Mouse (Mus musculus): Measurements from ENCODE around the gene Fam167b.

The Fam167b gene

DNA sequence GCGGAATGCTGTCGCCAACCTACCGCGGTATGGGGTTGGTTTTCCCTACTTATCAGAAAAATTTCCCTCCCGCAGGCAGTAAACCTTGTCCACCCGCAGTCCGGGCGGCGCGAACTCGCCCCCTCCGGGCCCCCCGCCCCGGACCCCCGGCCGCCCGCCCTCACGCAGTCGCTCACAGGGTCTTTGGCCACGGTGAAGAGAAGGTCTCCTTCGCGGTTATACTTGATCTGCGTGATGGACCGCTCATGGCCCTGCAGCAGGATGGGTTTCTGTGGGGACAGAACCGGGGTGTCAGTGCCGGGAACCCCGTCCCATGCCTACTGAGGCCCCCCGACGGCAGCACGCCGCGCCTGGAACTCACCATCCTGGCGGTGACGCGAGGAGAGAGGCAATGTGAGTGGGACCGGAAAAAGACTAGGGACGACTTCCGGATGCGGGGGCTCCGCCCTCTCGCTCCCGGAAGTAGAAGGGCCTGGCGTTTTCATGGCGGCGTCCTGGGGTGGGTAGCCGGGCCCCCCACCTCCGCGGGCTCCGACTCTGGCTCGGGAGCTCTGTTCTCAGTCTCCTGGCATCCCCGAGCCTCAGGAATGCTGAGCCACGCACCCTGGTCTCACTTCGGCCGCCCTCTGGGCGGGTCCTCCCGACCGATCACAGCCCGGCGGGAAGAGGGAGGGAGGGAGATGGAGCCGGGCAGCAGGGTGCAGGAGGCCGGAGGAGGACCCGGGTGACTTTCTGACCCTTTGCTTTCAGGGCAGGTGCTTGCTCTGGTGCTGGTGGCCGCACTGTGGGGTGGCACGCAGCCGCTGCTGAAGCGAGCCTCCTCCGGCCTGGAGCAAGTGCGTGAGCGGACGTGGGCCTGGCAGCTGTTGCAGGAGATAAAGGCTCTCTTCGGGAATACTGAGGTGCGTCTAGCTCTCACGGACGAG lies 22.1 kb upstream of the Fam167b start, which contains the start of the genes Eif3i and Tmem234:
TSS of gene Eif3i (minus strand) at position 416 of the 926 bp plus-strand sequence.
TSS of gene Tmem234 (plus strand) at position 436 of the 926 bp plus-strand sequence.
- peak; percentile 83 for DNase-seq

GRCm38 (mm10) chr4:129588865-129589264 lies 10.5 kb upstream of the Fam167b start:
- no peak for DNase-seq

DNA sequence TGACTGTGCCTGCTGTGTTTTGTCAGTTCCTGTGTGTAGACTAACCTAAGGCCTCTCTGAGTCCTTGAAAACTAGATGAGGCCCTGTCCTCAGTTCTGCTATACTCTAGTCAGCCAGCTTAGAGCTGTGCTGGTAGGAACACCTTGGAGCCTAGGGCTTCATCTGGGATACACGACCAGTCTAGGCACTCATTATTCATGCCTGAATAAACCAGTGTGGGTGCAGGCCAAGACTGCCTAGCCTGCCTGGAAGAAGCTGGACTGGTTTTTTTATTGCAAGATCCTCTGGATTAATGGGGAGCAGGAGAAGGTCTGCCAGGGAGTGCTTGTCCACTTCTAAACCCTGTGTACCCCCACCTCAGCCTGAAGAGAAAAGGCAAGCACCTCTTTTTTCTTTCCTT lies 8.6 kb upstream of the Fam167b start:
- no peak for DNase-seq

- DNase-seq, result no peak
These were observed 7.4 kb upstream of the Fam167b start for GRCm38 (mm10) chr4:129585773-129586172.

DNA sequence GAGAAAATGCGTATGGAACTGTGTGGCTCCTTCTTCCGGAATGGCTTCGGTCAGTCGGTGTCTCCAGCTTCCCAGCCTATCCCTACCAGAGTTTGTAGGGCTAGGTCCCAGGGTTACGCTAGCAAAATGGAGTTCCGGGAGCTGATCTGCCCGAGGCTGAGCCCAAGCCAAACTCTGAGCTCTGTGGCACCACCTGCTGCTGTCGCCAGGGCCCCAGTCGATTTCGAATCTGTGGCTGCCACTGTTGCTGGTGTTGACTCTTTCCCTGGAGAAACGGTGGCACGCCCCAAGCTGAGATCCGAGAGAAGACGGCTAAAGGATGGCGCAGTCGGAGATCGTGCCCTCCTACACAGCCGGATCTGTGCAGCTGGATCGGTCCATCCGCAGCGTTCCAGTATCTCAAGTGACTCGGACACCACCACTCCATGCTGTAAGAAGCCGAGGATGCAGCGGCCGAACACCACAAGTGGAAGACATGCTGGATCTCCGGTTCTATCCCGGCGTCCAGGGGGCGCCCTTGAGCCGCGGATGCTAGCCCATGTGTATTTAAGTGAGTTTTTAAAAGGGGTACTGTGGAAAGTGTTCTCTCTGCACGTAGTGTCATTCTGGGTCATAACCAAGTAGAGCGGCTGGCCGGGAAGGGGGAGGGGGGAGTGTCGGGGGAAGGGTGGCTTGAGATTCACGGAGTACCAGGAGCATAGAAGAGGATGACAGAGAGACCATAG lies 6.7 kb upstream of the Fam167b start:
- DNase-seq, result peak; percentile 68

GRCm38 (mm10) chr4:129584370-129584769 lies 6.0 kb upstream of the Fam167b start:
- DNase-seq, result no peak

GRCm38 (mm10) chr4:129582251-129582650 lies 3.9 kb upstream of the Fam167b start:
- DNase-seq, result no peak

GRCm38 (mm10) chr4:129580347-129580746 lies 2.0 kb upstream of the Fam167b start:
- peak; percentile 72 for DNase-seq

GRCm38 (mm10) chr4:129577688-129578087 lies 661 bp downstream of the Fam167b start:
- DNase-seq, result no peak

DNA sequence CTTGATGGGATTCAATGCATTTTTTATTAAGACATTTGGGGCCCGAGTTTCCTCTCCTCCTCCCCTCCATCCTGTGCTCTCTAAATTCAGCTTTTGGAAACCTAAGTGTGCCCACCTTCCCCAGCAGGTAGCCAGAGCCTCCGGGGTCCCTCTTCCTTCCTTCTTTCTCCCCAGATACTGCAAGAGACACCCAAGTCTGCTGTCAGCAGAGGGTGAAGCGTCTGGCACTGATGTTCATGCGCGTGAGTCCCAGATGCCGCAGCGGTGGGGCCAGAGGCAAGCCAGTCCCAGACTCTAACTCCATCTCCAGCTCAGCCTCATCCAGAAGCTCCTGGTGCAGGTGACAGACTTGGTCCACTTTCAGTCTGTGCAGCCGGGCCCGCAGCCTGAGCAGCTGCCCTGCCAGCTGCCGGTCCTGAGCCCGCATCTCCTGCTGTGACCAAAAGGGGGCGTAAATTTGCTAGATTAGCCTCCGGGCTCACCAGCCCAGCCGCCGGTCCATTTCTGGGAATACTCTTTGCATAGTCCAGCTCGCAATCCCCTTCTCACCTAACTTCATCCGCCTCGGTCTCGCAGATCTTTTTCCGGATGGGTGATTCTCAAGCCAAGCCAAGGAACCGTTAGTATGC lies 1.4 kb downstream of the Fam167b start:
- no peak for DNase-seq

GRCm38 (mm10) chr4:129575171-129575844 lies 3.0 kb downstream of the Fam167b start:
- no peak for DNase-seq

GRCm38 (mm10) chr4:129573430-129573829 lies 4.9 kb downstream of the Fam167b start, which contains the start of gene Lck:
Gene Lck, minus strand, starts transcription at chr4:129573641.
- no peak for DNase-seq

- DNase-seq, result no peak
These were observed 5.3 kb downstream of the Fam167b start for GRCm38 (mm10) chr4:129573093-129573370.

DNA sequence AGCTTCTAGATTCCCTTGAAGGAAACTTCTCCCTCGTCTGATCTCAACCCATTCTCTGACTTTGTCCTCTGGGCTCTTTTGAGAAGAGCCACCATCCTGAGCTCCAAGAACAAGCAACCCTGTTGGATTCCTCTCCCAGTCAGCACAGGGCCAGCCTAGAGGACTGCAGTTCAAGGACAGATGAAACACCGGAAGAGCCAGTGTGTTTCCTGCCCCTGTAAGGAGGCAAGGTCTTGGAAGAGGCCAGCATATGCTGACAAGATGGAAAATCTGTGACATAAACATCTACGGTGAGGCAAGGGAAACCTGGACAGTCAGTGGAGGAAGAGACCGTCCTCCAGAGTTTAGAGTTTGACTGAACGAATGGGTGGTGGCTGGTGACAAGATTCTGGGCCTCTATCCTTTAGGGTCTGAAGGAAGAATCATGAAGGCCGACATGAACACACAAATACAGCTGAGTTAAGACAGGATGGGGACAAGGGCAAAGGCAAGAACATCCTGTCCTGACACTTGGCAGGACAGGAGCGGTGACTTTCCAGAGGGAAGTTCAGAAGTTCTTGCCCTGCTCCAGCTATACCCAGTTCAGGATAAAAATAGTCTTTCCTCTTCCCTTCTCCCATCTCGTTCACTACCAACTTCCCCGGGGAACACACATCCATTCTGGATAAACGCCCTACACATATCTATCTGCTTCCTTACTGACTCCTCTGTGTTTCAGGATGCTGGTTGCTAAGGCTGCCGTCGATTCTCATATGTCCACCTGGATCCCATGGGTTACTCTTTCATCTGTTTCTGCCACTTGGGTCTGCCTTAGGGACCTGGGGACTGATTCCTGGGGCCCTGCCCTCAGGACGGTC lies 5.9 kb downstream of the Fam167b start:
- DNase-seq, result no peak

GRCm38 (mm10) chr4:129571551-129572084 lies 6.7 kb downstream of the Fam167b start:
- DNase-seq, result no peak

DNA sequence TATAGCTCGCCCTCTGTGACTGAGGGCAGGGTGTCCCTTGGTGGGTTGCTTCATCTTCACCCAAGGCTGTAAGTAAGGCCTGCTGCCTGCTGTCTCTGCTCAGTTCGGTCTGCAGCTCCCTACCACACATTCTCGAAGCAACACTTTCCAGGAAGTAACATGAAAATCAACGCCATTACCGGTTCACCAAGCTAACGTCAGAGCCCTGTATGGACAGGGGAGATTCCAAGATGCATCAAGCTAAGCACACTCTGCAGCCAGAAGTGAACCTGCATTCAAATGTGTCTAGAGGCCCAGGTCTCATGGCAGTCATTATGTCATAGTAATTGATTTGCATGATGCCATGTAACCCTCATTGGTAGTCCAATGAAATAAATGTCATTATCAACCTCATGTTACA lies 8.3 kb downstream of the Fam167b start:
- no peak for DNase-seq

GRCm38 (mm10) chr4:129568366-129568765 lies 10.0 kb downstream of the Fam167b start:
- DNase-seq, result no peak

DNA sequence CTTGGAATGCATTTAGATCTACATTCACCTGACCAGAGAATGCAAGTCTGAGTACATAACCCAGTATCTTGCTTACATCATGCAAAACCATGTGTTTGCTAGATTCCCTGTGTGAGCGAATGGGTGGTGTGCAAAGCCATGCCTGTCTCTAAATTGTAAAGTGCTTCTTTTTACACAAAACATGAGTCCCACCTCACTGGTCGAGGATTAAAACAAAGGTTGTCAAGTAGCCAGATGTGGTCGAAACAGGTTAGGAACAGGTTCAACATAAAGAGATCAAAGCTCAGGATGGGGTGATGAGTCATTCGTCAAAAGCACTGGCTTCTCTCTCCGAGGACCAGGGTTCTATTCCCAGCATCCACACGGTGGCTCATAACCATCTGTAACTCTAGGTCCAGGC lies 13.2 kb downstream of the Fam167b start:
- no peak for DNase-seq

- DNase-seq, result no peak
These were observed 14.6 kb downstream of the Fam167b start for GRCm38 (mm10) chr4:129563718-129564117.

DNA sequence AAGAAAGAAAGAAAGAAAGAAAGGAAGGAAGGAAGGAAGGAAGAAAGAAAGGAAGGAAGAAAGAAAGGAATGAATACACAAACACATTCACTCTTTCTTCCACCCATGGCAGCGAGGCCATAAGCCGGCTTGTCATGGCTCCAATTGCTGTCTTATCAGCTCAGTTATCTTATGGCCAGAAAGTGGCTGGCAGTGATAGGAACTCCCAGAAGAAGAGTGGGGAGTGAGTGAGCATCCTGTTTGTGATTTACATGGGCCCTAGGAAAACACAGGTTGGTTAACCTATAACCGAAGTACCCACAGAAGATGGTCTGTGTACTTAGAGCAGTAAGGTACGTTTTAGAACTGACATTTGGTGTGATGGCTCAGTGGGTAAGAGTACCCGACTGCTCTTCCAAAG lies 17.2 kb downstream of the Fam167b start:
- no peak for DNase-seq

DNA sequence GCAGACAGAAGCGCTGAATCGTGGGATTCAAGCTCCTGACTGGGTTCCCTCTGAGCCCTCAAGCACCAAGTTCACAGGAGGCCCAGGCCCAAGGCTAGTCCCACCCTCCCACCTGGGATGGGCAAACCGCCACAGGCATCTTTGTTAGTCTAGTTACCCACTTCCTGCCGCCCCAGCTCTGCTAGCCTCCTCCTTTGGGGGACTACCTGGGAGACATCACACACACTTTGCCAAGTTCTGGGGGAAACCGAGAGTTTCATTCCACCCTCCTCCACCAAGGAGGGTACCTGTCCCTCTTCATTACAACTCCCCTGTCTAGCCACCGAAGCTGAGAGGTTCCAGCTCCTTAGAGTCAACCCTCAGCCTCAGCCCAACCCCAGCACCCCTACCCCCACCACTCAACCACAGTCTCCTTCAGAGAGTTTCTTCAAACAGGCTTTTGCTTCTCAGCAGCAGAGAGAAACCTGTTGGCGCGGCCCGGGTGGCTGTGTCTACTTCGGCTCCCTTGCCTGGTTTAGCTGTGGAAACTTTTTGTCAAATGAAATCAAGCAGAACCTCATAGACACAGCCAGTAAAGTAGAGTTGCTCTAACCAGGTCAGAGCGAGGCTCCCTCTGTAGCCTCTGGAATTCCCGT lies 19.9 kb downstream of the Fam167b start:
- peak; percentile 22 for DNase-seq

Data from cerebellum, adult 9-11 months (tissue).